ENCODE assay signal across 9 mouse cellular contexts in genomic region chr8:124284333-124284711, GRCm38 (mm10). TPM values are rescaled to one million over a fixed set of nuclear protein-coding genes. Genes with fewer than 3 reads are reported as not detected.
A peak's percentile ranks its signal among the peaks of the same experiment; 100 is the strongest.
DNase-seq lines count a peak whose midpoint lies in the region; ATAC-seq and TF ChIP-seq lines count a peak whose summit lies in the region.
"Had no signal": no experiment of that assay in that cellular context is flagged by ENCODE, and none has a peak within 500 bp of the region (broad histone marks: within the 10 kb centered on the region; RNA-seq: fewer than 3 reads in every experiment).

No protein-coding gene starts in this region.

- TF ChIP-seq EP300 in heart, adult 2 months (IDR thresholded peaks at IDR 0.05; ENCODE audit: insufficient read depth, low read depth, low read length), result no peak

- DNase-seq in heart, adult 2 months, result peak; percentile 48 to 54
- DNase-seq in heart, postnatal 25 days (ENCODE audit: low spot score), result no peak
- peak; percentile 89 for DNase-seq in neural tube, embryonic 11.5 days (ENCODE audit: low spot score)
- DNase-seq in right cerebral cortex, postnatal 25 days, result no peak
- DNase-seq in ovary, adult 18-20 months (ENCODE audit: low spot score), result no peak

- H3K27ac ChIP-seq in heart, adult 2 months, result peak overlapping the region; percentile 12
- peak overlapping the region; percentile 85 for H3K27ac ChIP-seq in embryonic facial prominence, embryonic 12.5 days
- H3K27ac ChIP-seq in hindbrain, embryonic 12.5 days, result peak overlapping the region; percentile 93
- peak overlapping the region; percentile 97 for H3K27ac ChIP-seq in neural tube, embryonic 11.5 days (ENCODE audit: low read depth, low read length)
- H3K27ac ChIP-seq: liver, embryonic 14.5 days had no signal

- H3K79me2 ChIP-seq in heart, adult 2 months (replicated peaks; ENCODE audit: control insufficient read depth, insufficient read depth, low read length), result no peaks in the 10 kb centered on the region

- TF ChIP-seq CTCF in heart, adult 2 months (IDR thresholded peaks at IDR 0.05), result no peak

- peaks cover 41% of the 10 kb centered on the region for H3K4me1 ChIP-seq in heart, adult 2 months (ENCODE audit: control insufficient read depth, insufficient read depth, low read length)
- H3K4me1 ChIP-seq in embryonic facial prominence, embryonic 12.5 days, result peaks cover 46% of the 10 kb centered on the region
- peaks cover 83% of the 10 kb centered on the region for H3K4me1 ChIP-seq in hindbrain, embryonic 12.5 days
- peaks cover 55% of the 10 kb centered on the region for H3K4me1 ChIP-seq in neural tube, embryonic 11.5 days (ENCODE audit: control insufficient read depth, insufficient read depth, low read length)

- no peak overlapping the region for H3K4me3 ChIP-seq in heart, adult 2 months
- H3K4me3 ChIP-seq in embryonic facial prominence, embryonic 12.5 days, result no peak overlapping the region
- no peak overlapping the region for H3K4me3 ChIP-seq in hindbrain, embryonic 12.5 days
- H3K4me3 ChIP-seq in neural tube, embryonic 11.5 days (ENCODE audit: low read depth, low read length), result no peak overlapping the region

- H3K27me3 ChIP-seq in heart, adult 2 months (ENCODE audit: control insufficient read depth, insufficient read depth, low read length), result no peaks in the 10 kb centered on the region
- H3K27me3 ChIP-seq in embryonic facial prominence, embryonic 12.5 days, result no peaks in the 10 kb centered on the region
- no peaks in the 10 kb centered on the region for H3K27me3 ChIP-seq in hindbrain, embryonic 12.5 days
- no peaks in the 10 kb centered on the region for H3K27me3 ChIP-seq in neural tube, embryonic 11.5 days (ENCODE audit: control insufficient read depth, insufficient read depth, low read length)

- no peak for TF ChIP-seq POLR2A in heart, adult 2 months (IDR thresholded peaks at IDR 0.05; ENCODE audit: insufficient read depth, low read depth, low read length)

- H3K9ac ChIP-seq in heart, adult 2 months (ENCODE audit: low read depth, low read length), result no peak overlapping the region
- H3K9ac ChIP-seq in embryonic facial prominence, embryonic 12.5 days, result no peak overlapping the region
- H3K9ac ChIP-seq in hindbrain, embryonic 12.5 days, result no peak overlapping the region
- H3K9ac ChIP-seq in neural tube, embryonic 11.5 days (ENCODE audit: low read length), result peak overlapping the region; percentile 26
- H3K9ac ChIP-seq: liver, embryonic 14.5 days had no signal

- H3K4me2 ChIP-seq in embryonic facial prominence, embryonic 12.5 days (replicated peaks), result no peak overlapping the region
- no peak overlapping the region for H3K4me2 ChIP-seq in hindbrain, embryonic 12.5 days (replicated peaks)
- no peak overlapping the region for H3K4me2 ChIP-seq in neural tube, embryonic 11.5 days (ENCODE audit: low read depth)

- ATAC-seq in embryonic facial prominence, embryonic 12.5 days (ENCODE audit: insufficient number of reproducible peaks, insufficient read depth, low FRiP score, low TSS enrichment), result peak; percentile 49
- ATAC-seq in hindbrain, embryonic 12.5 days (ENCODE audit: low FRiP score), result peak; percentile 89
- ATAC-seq in neural tube, embryonic 11.5 days (ENCODE audit: insufficient read depth, low FRiP score, low TSS enrichment), result peak; percentile 86
- no peak for ATAC-seq in megakaryocyte-erythroid progenitor cell, adult 5-6 weeks (replicated peaks; ENCODE audit: low FRiP score, low TSS enrichment, poor library complexity, severe bottlenecking)

- intact Hi-C loops in heart, adult 2 months (cut with DNase I), result loop anchor here (5.0 kb wide), 2 partner anchors 33 to 232 kb away; no protein-coding TSS in a partner anchor
- intact Hi-C loops in heart, postnatal 25 days (cut with DNase I), result loop anchor here (5.0 kb wide), 1 partner anchor 217 kb away; no protein-coding TSS in a partner anchor

- no peaks in the 10 kb centered on the region for H3K36me3 ChIP-seq in heart, adult 2 months (ENCODE audit: control insufficient read depth, insufficient read depth, low read length)
- H3K36me3 ChIP-seq in embryonic facial prominence, embryonic 12.5 days, result no peaks in the 10 kb centered on the region
- no peaks in the 10 kb centered on the region for H3K36me3 ChIP-seq in hindbrain, embryonic 12.5 days
- no peaks in the 10 kb centered on the region for H3K36me3 ChIP-seq in neural tube, embryonic 11.5 days (ENCODE audit: control insufficient read depth, insufficient read depth, low read length)

- no peaks in the 10 kb centered on the region for H3K9me3 ChIP-seq in embryonic facial prominence, embryonic 12.5 days
- H3K9me3 ChIP-seq in hindbrain, embryonic 12.5 days (replicated peaks), result no peaks in the 10 kb centered on the region
- H3K9me3 ChIP-seq in neural tube, embryonic 11.5 days (ENCODE audit: control insufficient read depth, low read length), result no peaks in the 10 kb centered on the region

- 39% methylated on average over 6 of the region's 6 CpGs for WGBS in heart, adult 2 months
- WGBS in embryonic facial prominence, embryonic 12.5 days, result 4% methylated on average over 6 of the region's 6 CpGs
- 7% methylated on average over 6 of the region's 6 CpGs for WGBS in hindbrain, embryonic 12.5 days
- WGBS in neural tube, embryonic 11.5 days, result 10% methylated on average over 6 of the region's 6 CpGs

RNA-seq across cellular contexts. Expression of gene Galnt2, which starts 53.1 kb away (rescaled TPM):
- total RNA-seq in heart, adult 2 months (2021), result 10 to 100 TPM; 35.2 to 42.9 TPM
- 3.7 and 8.8 TPM in 2 replicates for polyA plus RNA-seq in heart, adult 2 months (2012; rRNA removed)
- 10 to 100 TPM; 37.7 to 41.6 TPM for total RNA-seq in heart, postnatal 25 days (2021)
- 66.2 and 66.8 TPM in 2 replicates for polyA plus RNA-seq in embryonic facial prominence, embryonic 12.5 days (2016; fragmentation: Nextera tagmentation; extraction: Ambion mirVana)
- 84.8 and 86.1 TPM in 2 replicates for polyA plus RNA-seq in hindbrain, embryonic 12.5 days (2016; fragmentation: Nextera tagmentation; extraction: Ambion mirVana)
- 89.6 and 92.4 TPM in 2 replicates for polyA plus RNA-seq in neural tube, embryonic 11.5 days (2014; fragmentation: Nextera tagmentation; extraction: Ambion mirVana)
- total RNA-seq in megakaryocyte-erythroid progenitor cell, adult 5-6 weeks (2014; fragmentation: Nextera tagmentation), result 9.5 and 12.4 TPM in 2 replicates
- 1.9 and 6.8 TPM in 2 replicates for total RNA-seq in megakaryocyte-erythroid progenitor cell, adult 5-6 weeks (2017)

Comparison
In these comparisons a context has a peak if more than half of its experiments do, and no peak if none do; other contexts are left out.
1. DNase-seq: peak in heart, adult 2 months (2 of 2) and neural tube, embryonic 11.5 days (single experiment); none in heart, postnatal 25 days (single experiment), right cerebral cortex, postnatal 25 days (single experiment) and ovary, adult 18-20 months (single experiment).
2. H3K27ac ChIP-seq: peak in every context shown above with its lines; median percentile 97 in neural tube, embryonic 11.5 days; 93 in hindbrain, embryonic 12.5 days; 85 in embryonic facial prominence, embryonic 12.5 days; 12 in heart, adult 2 months.